Mouse (Mus musculus): ENCODE measurements around the gene Lrp1. TPM values are rescaled to one million over a fixed set of nuclear protein-coding genes. Genes with fewer than 3 reads are reported as not detected.

The Lrp1 gene
- total RNA-seq, 2 experiments from 2014 or later: 73.8 to 101 TPM

DNA sequence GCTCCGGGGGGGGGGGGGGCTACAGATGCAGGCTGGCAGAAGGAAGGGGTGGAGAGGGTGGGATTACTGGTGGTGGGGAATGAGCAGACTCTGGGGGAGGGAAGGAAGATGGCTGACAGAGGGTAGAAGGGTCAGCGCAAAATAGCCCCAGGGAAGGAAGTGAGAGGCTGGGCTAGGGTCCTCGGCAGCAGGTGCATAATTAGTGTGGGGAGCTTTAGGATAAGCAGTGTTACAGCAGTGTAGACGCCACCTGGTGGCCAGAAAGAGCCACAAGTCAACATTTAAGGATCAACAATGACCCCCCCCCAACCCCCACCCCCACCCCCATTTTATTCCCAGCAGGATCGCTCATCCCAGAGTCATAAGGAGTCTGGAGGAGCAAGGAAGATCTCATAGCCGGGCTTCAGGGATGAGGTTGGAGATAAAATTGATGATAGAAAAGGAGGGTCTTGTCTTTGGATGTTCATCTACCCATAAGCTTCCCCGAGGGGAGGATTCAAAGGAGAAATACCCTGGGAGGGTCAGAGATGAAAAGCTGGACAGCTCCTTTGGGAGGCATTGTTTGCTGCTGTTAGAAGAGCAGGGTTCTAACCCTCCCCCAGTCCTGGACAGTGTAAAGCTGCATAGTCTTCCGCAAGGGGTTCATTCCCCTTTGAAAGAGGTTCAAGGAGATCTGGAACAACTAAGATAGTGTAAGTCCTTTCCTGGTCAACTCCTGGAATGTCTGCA lies 84.2 kb downstream of the Lrp1 start:
- no peak for DNase-seq
- intact Hi-C loops (cut with DNase I; ENCODE audit: low total_unique reads): loop anchor here (5.0 kb wide), 1 partner anchor 59 kb away; no protein-coding TSS in a partner anchor

DNA sequence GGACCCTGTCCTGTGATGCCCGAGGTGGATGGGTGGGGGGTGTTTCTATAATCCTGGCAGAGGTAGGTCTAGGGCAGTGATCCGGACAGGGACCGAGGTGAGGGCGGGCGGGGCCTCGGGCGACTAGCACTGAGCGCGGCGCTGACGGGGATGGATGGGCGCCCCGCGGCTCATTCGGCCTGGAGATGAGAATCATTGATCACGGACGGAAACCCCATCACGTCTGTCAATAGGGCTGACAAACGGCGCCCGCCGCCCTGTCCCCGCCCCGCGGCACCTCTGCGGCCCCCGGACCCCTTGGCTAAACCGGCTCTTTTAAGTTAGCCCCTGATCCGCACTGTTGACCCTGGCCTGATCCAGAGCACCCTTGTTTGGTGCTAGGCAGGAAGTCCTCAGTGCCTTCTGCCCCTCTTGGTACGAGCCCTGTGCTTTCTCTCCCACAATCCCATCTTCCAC lies 86.0 kb downstream of the Lrp1 start:
- intact Hi-C loops (cut with DNase I; ENCODE audit: low total_unique reads): loop anchor here (2.0 to 5.0 kb wide), 2 partner anchors 22 to 58 kb away; no protein-coding TSS in a partner anchor
- no peak for DNase-seq

DNA sequence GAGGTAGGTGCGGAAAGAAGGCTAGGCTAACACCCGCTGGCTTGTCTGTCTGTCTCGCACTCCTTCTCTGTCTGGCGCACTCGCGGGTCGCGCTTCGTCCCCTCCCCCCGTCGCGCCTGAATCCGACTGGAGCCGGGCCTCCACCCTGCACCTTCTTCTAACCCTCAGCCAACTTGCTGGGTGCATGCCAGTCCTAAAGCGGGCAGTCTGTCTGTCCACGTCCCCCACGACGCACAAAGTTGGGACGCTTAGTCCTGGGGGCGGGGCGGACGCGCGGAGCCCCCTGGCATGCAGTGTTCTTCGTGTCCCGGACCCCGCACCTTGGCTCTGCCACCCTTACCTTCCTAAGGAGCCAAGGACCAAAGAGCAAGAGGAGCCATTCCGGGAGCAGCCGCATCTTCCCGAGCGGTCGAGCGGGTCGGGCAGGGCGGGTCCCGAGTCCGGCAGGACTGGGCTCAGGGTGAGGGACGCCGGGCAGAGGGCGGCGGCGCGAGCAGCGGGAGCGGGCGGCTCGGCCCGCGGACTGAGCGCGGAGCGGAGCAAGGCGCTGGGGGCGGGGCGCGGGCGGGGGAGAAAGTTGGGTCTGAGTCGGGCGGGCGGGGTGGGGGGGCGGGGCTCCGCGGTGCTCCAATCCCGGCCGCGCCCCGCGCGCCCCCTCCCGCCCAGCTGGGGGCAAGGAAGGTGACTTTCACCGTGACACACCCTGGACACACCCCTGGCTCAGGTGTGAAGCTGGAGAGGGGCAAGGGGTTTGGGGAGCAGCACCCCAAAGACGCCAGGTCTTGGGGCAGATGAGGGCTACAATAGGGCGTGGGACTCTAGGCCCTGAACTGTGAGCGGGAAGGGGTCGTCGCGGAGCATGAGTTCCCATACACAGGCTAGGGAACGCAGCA lies 86.7 kb downstream of the Lrp1 start, which contains the start of gene Nxph4:
TSS of gene Nxph4 (minus strand) at position 524 of the 893 bp plus-strand sequence.
- DNase-seq: no peak
- intact Hi-C loops (cut with DNase I; ENCODE audit: low total_unique reads): loop anchor here (2.0 kb wide), 1 partner anchor 21 kb away; no protein-coding TSS in a partner anchor

DNA sequence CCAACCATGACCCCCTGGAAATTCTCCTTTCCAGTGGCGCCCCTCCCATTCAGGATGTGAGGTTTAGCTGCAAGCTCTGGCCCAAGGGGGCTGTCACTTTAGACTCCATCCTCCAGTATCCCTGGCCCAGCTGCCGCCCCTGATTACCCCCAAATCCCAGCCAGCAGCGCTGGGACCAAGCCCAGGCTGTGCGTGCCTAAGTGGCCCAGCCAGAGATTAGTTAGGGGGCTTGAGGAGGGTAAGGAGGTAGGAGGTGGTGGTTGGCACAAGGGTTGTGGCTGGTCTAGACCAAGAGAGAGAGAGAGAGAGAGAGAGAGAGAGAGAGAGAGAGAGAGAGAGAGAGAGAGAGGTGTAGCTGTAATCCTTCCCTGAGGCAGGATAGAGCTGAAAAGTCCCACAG lies 89.4 kb downstream of the Lrp1 start:
- DNase-seq: no peak
- intact Hi-C loops (cut with DNase I; ENCODE audit: low total_unique reads): no loop called here

DNA sequence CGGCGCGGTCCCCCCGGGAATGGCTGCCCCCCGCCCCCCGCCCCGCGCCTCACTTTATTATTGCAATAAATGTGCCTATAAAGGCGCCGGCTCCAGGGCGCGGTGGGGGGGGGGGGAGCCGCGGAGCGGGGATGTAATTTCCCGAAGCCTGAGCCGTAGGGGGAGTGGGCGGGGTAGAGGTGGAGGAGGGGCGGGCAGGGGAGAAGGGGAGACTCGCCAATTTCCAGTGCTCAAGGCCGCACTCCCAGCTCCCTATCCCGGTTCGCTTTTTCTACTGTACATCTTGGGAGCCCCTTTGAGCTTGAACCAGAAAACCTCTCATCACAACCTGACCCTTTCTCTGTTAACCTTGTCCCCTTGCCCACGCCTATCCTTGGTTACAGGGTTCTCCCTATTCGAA lies 90.0 kb downstream of the Lrp1 start:
- no peak for DNase-seq
- intact Hi-C loops (cut with DNase I; ENCODE audit: low total_unique reads): no loop called here

DNA sequence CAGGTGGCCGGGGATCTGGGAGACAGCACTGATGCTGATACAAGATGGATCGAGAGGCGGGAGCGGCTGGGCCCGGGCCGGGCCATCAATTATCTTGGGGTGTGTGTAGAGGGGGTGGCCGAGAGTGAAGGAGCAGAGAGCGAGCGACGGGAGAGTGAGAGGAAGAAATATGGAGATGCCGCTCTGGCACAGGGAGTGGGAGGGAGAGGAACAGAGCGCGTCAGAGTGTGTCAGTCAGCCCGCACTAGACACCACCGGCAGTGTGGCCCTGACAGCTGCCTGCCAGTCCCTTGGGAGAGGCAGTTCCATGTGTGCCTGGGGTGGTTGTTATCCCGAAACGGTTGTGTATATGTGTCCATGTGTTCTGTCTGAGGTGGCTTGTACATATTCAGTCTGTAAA lies 93.5 kb downstream of the Lrp1 start:
- DNase-seq: no peak
- intact Hi-C loops (cut with DNase I; ENCODE audit: low total_unique reads): no loop called here

DNA sequence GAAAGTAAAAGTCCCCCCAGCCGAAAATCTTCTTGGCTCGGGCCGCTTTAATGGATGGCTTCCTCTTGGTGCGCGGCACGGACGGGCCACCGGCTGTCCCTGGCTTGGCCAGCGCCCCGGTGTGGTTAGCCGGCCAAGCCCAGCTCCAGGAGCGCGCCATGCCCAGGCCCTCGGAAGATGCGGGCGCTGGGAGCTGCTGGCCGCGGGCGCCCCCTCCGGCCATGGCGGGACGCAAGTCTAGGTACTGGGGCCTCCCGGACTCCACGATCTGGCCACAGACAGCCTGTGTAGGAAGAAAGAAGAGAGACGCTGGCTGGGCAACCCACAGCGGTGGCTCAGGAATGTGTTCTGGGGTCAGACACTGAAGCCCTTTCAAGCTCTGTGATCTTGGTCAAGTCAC lies 94.3 kb downstream of the Lrp1 start:
- intact Hi-C loops (cut with DNase I; ENCODE audit: low total_unique reads): no loop called here
- peak; percentile 75 for DNase-seq

DNA sequence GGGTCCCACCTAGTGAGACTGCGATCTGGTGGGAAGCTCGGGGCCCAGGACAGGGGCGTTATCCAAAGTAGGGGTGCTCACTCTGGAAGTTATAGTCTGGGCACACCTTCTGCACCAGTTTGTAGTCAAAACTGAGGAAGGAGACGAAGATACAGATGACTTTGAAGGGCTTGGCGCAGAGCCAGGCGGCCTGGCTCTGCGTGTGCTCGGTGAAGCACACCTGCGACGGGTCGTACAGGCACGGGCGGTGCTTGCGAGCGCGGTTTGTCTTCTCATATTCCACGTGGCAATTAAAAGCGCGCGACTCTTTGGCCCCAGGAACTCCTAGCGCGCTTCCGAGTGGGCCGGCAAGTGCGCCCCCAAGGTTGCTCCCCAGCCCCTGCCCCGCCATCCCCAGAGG lies 94.9 kb downstream of the Lrp1 start:
- intact Hi-C loops (cut with DNase I; ENCODE audit: low total_unique reads): no loop called here
- DNase-seq: no peak

DNA sequence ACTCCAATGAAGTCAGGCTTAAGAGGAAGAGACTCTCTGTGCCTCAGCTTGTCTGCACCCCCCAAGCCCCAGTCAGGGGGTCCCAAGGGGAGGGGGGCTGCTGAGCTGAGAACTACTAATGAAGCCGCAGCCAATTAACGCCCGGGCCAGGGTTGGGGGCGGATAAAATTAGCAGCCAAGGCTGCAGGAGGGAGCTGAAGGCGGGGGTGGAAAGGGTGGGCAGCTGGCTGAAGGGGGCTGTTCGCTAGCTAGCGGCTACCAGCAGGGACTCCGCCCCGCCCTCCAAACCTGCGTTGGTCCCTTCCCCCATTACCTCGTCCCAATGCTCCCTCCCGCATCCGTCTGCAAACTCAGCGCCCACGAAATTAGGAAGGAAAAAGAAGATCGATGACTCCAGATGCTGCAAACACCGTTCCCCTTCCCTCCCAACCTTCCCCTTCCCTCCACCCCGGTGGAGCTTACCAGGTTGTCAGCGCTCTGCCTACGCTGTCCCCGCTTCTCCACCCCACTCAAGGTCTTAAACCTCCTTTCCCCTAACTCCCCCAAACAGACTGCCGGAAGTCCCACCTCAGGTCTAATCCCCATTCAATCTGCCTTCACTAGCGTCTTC lies 96.2 kb downstream of the Lrp1 start:
- intact Hi-C loops (cut with DNase I; ENCODE audit: low total_unique reads): no loop called here
- DNase-seq: no peak

DNA sequence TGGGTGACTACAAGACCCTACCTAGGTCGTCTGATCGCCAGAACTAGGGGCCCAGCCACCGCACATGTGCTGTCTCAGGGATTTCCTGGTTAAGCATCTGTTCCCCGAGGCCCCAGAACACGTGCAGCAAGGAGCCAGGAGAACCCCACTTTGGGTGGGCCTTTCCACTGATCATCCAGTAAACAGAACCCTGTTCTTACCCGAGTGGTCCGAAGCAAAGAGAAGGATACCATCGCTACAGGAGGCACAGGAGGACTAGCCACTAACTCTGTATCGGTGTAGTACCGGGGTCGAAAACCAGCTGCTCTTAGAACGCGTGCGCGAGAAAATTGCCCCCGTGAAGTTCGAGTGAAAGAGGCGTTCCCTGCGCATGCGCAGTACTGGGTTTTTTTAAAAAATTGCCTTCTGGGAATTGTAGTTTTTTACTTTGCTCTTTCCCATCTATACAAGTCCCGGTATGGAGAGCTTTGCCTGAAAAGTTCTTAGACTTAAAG lies 98.8 kb downstream of the Lrp1 start, which contains the start of gene Shmt2:
TSS of gene Shmt2 (minus strand) at position 357 of the 494 bp plus-strand sequence.
- intact Hi-C loops (cut with DNase I; ENCODE audit: low total_unique reads): no loop called here

DNA sequence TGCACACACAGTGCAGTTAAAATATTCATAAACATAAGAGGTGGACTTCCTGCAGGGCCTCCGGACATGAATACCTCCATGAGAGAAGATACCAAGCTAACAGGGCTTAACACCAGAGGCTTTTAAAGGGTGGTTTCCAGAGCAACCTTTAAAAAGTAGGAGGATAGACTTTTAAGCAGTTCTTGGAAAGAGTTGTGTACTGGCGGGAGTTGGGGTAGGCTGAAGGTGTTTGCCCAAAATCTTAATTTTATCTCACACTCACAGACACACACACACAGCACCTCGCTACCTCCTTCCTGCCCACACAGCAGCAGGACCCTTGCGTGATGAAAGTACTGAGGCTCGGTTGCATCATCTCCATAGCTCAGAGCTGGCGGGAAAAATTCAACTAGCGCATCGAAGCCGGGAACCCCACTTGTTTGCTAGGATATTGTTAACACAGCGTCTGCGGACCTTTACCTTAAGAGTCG lies 99.3 kb downstream of the Lrp1 start:
- DNase-seq: no peak
- intact Hi-C loops (cut with DNase I; ENCODE audit: low total_unique reads): no loop called here

More for the DNA sequence above, 98.8 kb downstream of the Lrp1 start, which contains the start of gene Shmt2:
- peak; percentile 83 for DNase-seq

DNA sequence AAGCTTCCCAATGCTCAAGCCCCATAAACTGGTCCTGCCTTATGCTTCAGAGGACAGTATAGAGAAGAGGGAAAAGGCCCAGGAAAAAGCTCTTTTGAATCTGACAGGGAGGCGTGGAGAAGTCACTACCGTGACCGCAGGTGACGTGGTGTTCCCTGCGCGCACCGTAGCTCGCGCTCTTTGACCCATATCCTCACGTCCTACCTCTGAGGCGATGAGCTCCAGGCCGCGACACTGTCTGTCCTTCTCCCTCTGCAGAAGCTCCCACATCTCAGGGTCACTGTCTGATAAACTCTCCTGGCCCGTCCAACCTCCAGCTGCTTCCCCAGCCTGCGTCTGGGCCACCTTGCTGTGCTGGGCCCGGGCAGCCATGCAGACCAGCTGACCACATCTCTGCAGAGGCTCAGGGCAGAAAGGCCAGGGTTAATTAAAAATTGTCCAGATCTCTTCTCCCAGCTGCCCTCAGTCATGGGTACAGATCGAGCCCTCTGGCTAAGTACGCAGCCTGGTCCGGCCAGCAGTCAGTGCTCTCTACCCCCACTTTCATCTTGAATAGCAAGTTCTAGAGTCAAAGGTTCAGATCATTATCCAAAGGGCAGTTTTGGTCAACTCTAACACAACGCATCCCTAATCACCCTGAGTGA lies 100.1 kb downstream of the Lrp1 start:
- intact Hi-C loops (cut with DNase I; ENCODE audit: low total_unique reads): no loop called here

DNA sequence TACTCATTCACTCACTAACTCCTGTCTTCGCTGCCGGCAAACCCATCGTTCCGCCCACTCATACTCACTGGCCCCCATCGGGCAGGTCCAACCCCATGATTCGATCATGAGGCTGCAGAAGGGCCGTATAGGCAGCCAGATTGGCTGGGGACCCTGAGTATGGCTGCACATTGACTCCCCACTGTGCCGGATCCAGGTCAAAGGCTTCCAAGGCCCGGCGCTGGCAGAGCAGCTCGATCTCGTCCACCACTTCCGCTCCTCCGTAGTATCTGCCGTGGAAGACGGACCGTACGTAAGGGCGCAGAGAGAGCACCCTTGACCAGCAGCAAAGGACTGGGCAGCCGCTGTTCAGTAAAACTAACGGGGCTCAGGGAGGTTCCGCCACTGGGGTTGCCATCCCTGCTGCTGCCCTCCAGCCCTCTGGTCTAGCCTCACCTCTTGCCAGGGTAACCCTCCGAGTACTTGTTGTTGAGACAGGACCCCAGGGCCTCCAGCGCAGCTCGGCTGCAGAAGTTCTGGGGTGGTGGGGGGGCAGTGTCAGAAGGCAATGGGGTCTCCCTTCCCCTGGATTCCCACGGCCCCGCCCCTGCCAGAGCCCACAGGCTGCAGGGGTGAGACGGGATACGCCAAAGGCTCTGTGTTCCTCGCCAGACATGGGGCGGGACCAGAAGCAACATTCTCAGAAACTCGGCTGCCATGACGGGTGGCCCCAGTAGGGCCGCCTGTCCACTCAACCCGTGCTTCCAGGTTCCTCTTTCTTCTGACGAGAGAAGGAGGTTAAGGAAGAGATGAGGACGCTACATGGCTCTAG lies 100.8 kb downstream of the Lrp1 start:
- intact Hi-C loops (cut with DNase I; ENCODE audit: low total_unique reads): no loop called here
- DNase-seq: no peak

More for the DNA sequence above, 100.1 kb downstream of the Lrp1 start:
- DNase-seq: no peak

DNA sequence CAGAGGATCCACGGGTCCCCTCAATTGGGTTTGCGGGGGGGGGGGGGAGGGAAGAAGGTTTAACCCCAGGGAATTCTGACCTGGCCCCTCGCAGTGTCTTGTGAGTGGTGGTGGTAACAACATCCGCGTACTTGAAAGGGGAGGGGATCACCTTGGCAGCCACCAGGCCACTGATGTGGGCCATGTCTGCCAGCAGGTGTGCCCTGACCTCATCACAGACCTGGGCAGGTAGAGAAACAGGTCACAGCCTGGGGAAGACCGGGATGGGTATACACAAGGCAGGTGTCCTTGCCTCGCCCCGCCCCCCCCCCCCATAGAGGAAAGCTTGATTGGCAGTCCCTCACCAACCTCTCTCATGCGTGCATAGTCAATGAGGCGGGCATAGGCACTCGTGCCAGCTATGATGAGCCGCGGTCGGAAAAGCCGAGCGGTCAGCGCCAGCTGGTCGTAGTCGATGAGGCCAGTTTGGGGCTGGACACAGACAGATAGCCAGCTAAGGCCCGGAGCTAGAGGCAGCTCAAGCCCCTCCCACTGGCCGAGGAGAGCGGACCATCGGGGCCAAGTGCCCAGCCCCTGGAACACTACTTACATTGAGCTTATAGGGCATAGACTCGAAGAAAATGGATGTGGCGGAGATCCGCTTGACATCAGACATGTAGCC lies 101.8 kb downstream of the Lrp1 start:
- DNase-seq: no peak
- intact Hi-C loops (cut with DNase I; ENCODE audit: low total_unique reads): no loop called here

DNA sequence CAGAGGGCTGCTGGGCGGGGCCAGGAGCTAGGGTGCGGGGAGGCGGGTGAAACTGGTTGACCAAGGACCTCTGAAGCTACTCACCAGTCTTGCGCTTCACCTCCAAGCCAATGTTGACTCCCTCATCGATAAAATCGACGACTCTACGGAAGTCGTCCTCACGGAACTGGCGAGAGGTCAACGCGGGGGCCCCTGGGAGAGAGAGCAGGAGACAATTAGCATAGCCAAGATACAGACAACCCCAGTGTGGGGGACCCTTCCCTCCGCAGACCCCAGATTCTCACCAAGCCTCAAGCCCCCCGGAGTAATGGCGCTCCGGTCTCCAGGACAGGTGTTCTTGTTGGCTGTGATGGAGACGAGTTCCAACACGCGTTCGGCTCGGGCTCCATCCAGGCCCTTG lies 103.0 kb downstream of the Lrp1 start:
- intact Hi-C loops (cut with DNase I; ENCODE audit: low total_unique reads): no loop called here
- no peak for DNase-seq

DNA sequence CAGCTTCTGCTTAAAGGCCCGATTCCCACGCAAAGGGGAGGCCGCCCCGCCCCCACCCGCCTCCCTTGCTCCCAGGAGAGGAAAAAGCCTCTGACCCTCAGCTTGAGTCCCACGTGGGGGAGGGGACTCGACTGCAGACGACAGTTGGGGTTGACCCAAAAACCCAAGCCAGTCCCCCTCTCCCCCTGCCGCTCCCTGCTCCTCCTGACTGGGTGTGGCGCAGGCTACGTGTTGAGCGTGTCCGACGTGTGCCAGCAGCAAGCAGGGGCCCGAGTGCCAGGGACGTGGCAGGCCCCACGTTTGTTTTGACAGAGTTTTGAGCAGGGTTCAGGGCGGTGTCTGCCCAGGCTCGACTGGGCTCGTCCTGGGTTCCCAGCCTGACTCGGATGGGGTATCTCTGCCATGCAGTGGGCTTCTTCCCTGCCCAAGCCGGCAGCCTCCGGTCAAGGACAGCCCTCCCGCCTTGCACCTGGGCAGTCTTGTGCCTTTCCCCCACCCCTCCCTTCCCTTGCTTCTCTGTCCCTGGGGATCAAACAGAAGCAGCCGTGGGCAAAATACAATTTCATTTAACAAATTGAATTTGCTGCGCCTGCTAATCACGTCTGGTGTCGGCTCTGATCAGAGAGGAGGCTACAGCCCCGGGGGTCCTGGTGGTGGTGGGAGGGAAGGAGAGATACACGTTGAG lies 104.2 kb downstream of the Lrp1 start:
- intact Hi-C loops (cut with DNase I; ENCODE audit: low total_unique reads): no loop called here
- DNase-seq: peak; percentile 59

DNA sequence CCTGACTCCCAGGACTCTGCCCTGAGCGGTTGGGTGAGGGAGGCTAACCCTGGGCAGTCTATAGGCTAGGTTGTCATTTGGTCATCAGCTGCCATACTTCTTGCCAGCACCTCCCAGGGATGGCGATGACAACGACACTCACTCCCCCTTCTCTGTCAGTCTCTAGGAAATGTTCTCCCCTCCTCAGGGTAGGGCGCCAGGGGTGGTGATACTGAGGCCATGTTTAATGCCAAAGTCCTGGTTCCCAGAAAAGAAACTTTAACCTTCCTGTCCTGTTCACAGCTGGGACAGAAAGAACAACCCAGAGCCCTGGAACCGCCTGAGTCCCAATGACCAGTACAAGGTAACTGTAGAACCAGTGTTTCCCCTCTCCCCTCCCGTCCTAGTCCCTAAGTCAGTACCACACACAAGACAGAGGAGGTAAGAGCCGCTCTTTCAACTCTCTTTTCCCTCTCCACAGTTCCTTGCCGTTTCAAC lies 104.9 kb downstream of the Lrp1 start:
- intact Hi-C loops (cut with DNase I; ENCODE audit: low total_unique reads): no loop called here
- no peak for DNase-seq
